Mouse (Mus musculus): ENCODE data around the gene Dpp6.

DNA sequence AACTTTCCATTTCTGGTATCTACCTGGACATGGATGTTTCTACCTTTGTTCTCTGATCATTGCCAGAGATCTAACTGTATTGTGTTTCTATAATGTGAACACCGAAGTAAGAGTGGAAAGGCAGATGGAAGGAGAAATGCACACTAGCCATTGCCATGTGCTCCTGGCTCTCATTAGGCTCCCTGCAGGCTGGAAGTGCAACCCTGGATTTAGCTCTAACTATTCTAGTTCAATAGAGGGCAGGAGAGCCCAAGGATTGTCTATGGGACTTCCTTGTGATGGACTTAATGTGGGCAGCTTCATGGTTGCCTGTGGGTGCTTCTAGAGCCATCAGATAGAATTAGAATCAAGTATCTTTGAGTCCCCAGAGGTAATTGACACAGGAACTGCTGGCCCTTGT lies 291.2 kb downstream of the Dpp6 start:
- TF ChIP-seq MAX (IDR thresholded peaks at IDR 0.05) (no peak), CTCF (IDR thresholded peaks at IDR 0.05; ENCODE audit: control insufficient read depth, insufficient read depth, insufficient read length) (no peak), USF1 (IDR thresholded peaks at IDR 0.05; ENCODE audit: low read depth) (no peak), MYOG (IDR thresholded peaks at IDR 0.05; ENCODE audit: control insufficient read depth, extremely low read depth, insufficient read length) (no peak), MYOD1 (IDR thresholded peaks at IDR 0.05; ENCODE audit: control insufficient read depth, insufficient read length, low read depth) (no peak)

Measured in C2C12 (cell line).